Mouse (Mus musculus) ES-E14 (cell line): ENCODE data around the gene Cyp3a11.

Source experiments
- CHD2 ChIP-seq: IDR thresholded peaks from 2 replicates; pipeline ENCODE4 v1.6.1; 2014; ENCODE audit warnings: mild to moderate bottlenecking, low read depth, low read length, inconsistent platforms
- MAFK ChIP-seq: IDR thresholded peaks from 2 replicates; pipeline ENCODE4 v1.6.1; 2014; ENCODE audit warnings: mild to moderate bottlenecking, low read depth, low read length, inconsistent platforms; ENCODE audit not compliant: insufficient read depth

GRCm38 (mm10) chr5:145879688-145880087 is at the start of gene Cyp3a11:
- no peak for TF ChIP-seq CHD2
- TF ChIP-seq MAFK = no peak
